Mouse (Mus musculus) kidney, adult 18-20 months (tissue): Measurements from ENCODE around the gene Ncoa5.

ENCODE experiments used
- DNase-seq: peaks from one replicate; pipeline ENCODE4 v3.0.0; 2021

The Ncoa5 gene

GRCm38 (mm10) chr2:165034131-165035057 is at the start of gene Ncoa5:
Gene Ncoa5 (minus strand): TSS chr2:165034867.
- peak; percentile 98 for DNase-seq

- DNase-seq = no peak
Observed at GRCm38 (mm10) chr2:165081257-165081656, 46.6 kb upstream of the Ncoa5 start.

- no peak for DNase-seq
Observed at GRCm38 (mm10) chr2:165080657-165081056, 46.0 kb upstream of the Ncoa5 start.

GRCm38 (mm10) chr2:165078605-165079004 is 43.9 kb upstream of the Ncoa5 start:
- no peak for DNase-seq

- DNase-seq = no peak
Observed at GRCm38 (mm10) chr2:165078045-165078444, 43.4 kb upstream of the Ncoa5 start.

GRCm38 (mm10) chr2:165077055-165077454 is 42.4 kb upstream of the Ncoa5 start:
- no peak for DNase-seq

- DNase-seq = peak; percentile 81
Observed at GRCm38 (mm10) chr2:165074937-165075336, 40.3 kb upstream of the Ncoa5 start.

- no peak for DNase-seq
Observed at GRCm38 (mm10) chr2:165074081-165074884, 39.6 kb upstream of the Ncoa5 start.

GRCm38 (mm10) chr2:165073381-165073781 is 38.7 kb upstream of the Ncoa5 start:
- no peak for DNase-seq

- peak; percentile 59 for DNase-seq
Observed at GRCm38 (mm10) chr2:165070096-165070816, 35.6 kb upstream of the Ncoa5 start.

GRCm38 (mm10) chr2:165068806-165069205 is 34.1 kb upstream of the Ncoa5 start:
- DNase-seq = no peak

- DNase-seq = no peak
Observed at GRCm38 (mm10) chr2:165064489-165064888, 29.8 kb upstream of the Ncoa5 start.

GRCm38 (mm10) chr2:165061638-165062433 is 27.2 kb upstream of the Ncoa5 start:
- no peak for DNase-seq

GRCm38 (mm10) chr2:165059961-165060360 is 25.3 kb upstream of the Ncoa5 start:
- DNase-seq = no peak

GRCm38 (mm10) chr2:165056377-165057085 is 21.9 kb upstream of the Ncoa5 start:
- DNase-seq = no peak

- DNase-seq = peak; percentile 34
Observed at GRCm38 (mm10) chr2:165055905-165056304, 21.2 kb upstream of the Ncoa5 start.

GRCm38 (mm10) chr2:165054888-165055852 is 20.5 kb upstream of the Ncoa5 start, which contains the start of gene Cd40:
Gene Cd40 (plus strand): TSS chr2:165055627.
- DNase-seq = peak; percentile 78

- DNase-seq = no peak
Observed at GRCm38 (mm10) chr2:165051566-165051965, 16.9 kb upstream of the Ncoa5 start.

GRCm38 (mm10) chr2:165050826-165051548 is 16.3 kb upstream of the Ncoa5 start:
- DNase-seq = no peak
